Mouse (Mus musculus): ENCODE data around the gene Tppp3.
A peak's percentile ranks its signal among the peaks of the same experiment; 100 is the strongest.

The Tppp3 gene

DNA sequence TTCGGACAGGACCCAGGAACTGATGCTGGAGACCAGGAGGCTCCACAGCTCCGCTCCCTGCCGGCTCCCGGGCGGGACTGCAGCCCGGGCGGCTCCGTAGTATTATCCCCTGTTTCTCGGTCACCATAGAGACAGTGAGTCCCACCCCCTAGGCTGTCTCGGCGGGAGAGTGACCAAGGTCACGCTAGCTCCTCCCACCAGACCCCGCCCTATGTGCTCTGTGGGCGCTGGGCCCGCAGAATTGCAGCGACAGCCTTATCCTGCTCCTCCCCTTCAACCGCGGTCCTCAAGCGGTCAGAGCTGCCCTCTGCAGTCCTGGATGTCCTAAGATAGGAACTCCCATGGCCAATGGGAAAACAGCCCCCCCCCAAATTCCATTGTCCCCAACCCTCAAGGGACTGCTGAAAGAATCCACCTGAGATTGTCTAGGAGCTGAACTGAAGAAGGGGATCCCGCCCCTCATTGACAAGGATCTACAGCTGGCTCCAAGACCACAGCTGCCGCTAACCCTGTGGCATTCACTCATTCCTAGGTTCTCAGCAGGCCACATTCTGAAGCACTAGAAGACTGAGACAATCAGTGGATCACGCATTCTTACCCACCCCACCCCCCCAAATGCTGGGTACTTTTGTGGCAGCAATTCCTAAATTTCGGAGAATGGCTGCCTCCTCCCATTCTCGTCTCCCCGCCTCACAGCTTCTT, at the start of gene Tppp3:
Tppp3 (minus strand) TSS at position 213 of the 702 bp plus-strand sequence.
- DNase-seq (ENCODE audit: low spot score) = peak; percentile 96

DNA sequence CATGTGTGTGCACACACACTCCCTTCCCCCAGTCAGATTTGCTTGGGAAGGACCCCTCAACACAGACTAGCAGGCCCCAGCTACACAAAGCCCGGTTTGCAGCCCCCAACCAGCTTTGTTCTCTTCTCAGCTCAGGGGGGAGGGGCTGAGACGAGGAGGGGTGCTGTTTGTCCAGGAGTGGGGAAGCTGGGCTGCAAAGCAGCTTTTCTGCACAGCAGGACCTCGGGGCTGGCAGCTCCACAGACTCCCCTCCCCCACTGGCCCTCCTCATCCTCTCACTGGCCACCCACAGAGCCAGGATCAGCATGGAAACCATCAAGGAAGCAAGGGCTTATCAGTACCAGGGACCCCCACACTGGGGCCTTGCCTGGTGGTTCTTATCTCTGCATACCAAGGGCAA, 49.7 kb upstream of the Tppp3 start:
- DNase-seq (ENCODE audit: low spot score) = no peak

DNA sequence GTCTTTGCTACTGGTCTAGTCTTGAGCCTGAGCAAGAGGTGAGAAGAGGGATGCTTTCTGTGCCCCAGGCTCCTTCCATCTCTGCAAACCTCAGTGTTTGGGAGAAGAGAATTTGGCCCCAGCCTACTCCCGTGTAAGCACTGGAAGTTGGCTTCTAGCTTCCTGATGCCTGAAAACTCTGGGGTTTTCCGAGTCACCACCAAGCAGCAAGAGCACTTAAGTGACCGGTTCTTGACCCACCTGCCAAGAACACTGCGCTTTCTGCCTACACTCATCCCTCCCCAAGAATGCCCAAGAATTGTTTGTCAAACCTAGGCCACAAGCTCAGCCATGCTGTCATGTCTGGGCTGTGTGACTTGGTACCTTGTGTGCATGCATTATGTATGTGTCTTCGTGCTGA, 49.2 kb upstream of the Tppp3 start:
- DNase-seq (ENCODE audit: low spot score) = no peak

DNA sequence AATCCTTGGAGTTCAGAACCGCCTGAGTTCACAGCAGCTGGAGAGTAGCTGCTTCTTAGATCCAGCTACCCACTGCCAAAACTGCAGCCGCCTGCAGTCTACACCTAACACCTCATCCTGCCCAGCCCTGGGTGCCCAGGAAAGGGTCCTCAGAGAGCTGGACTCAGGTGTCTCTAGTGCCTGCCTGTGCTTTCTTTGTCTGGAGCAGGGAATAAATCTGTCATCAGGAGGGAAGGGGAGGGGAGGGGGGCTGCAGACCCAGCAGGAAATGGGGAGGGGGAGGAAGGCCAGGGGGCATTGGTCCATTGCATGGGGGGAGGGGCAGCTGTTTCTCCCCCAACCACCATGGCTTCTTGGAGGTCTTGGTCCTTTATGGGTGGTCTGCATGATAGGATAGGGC, 48.3 kb upstream of the Tppp3 start:
- DNase-seq (ENCODE audit: low spot score) = no peak

DNA sequence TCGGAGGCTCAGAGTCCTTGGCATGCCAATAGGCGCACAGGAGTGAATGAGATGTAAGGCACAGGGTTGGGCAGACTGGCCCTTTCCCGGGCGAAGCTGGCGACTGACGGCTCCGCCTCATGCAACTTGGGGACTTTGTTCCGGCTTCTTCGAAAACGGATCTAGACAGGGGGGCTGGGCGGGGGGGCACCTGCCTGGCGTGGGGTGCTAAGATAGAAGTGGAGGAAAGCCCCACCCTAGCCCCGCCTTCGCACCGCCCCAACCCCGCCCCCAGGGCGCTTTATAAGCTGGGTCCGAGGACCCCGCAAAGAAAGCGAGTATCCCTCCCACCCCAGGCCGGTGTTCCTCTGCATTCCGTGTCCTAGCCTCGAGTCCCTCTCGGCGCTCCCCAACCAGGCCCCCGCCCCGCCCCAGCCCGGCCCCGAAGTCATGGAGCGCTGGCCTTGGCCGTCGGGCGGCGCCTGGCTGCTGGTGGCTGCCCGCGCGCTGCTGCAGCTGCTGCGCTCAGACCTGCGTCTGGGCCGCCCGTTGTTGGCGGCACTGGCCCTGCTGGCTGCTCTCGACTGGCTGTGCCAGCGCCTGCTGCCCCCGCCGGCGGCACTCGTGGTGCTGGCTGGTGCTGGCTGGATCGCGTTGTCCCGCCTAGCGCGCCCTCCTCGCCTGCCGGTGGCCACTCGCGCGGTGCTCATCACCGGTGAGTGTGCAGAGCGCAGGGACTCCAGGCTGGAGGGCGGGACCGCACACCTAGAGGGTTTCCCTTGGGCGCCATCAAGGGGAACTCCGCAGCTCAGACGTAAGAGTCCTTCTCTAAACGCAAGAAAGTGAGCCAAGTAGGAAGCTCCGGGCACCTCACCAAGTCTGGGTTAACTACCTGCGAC, 47.3 kb upstream of the Tppp3 start, which contains the start of gene Hsd11b2:
Hsd11b2 (plus strand) TSS at position 320 of the 878 bp plus-strand sequence.
- DNase-seq (ENCODE audit: low spot score) = peak; percentile 66

DNA sequence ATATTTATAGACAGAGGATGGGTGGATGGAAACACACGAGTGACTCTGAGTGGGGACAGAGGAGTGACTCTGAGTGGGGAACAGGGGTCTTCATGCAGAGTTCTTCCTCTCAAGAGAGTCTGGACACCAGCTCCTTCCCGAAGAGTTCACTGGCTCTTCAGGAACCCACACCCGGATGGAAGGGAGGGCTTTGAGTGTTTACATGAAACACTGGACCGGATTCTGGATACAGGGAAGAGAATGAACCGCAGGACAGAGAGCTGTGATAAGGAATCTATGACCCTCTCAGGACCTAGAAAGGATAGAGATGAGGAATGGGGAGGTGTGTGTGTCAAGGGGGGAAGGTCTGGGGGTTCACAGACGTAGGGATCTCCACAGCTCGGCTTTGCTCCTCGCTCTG, 46.0 kb upstream of the Tppp3 start:
- DNase-seq (ENCODE audit: low spot score) = no peak

DNA sequence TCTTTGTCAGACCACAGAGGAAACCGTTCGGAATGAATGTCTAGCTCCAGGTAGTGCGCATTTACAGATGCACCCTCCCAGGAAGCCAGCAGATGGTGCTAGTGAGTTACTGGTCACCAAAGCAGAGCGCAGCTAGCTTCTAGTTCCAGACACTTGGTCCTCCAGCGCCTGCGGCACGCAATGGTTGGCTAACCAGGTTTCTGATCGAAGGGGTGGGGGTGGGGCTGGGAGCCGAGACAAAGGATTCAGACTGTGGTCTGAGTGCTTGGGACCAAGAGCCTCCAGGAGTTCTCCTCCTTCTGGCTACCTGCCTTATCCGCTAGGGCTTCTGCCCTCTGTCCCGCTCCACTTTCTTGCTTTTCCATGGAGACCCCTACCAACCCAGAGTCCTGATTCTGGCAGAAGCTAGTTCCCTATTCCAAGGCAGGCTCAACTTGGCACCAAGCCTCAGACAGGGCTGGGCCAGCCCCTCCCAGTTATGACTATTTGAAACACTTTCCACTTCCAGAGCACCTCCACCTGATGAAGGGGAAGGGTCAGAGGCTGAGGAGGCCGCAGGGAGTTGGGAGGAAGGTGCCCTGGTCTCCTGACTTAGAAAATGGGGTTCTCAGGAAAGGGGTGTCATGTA, 44.8 kb upstream of the Tppp3 start:
- peak; percentile 82 for DNase-seq (ENCODE audit: low spot score)

DNA sequence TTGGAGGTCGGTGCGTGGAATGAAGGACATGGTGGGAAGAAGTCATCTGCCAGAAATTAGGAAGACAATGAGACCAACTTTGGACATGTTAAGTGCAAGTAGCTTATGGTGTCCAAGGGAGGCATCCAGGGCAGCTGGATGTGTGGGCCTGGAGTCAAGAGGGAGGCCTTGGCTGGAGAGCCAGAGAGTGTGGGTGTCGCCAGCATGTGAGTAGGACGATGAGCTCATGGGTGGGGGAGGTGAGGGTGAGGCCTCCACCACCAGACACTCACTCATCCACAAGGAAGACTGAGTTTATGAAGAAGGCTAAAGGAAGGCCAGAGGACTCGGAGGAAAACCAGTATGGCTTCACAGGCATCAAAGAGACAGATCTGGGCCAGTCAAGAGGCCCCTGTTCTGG, 43.3 kb upstream of the Tppp3 start:
- DNase-seq (ENCODE audit: low spot score) = peak; percentile 73

DNA sequence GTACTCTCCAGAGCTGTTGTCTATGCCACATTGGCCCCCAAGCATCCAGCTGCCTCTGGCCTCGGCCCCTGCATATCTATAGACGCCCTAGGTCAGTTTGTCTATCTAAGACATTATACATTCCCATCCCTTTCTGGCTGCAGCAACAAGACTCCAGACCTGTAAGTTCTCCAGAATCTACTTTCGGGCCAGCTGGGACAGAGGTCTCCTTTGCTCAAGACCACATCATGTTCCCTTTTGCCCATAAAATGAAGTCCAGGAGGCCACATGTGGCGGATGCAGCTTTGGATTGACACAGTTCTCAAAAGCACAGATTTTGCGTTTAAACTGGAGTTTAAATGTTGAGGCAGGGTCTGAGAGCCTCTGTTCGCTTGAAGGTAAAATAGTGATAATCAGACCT, 42.9 kb upstream of the Tppp3 start:
- DNase-seq (ENCODE audit: low spot score) = no peak

DNA sequence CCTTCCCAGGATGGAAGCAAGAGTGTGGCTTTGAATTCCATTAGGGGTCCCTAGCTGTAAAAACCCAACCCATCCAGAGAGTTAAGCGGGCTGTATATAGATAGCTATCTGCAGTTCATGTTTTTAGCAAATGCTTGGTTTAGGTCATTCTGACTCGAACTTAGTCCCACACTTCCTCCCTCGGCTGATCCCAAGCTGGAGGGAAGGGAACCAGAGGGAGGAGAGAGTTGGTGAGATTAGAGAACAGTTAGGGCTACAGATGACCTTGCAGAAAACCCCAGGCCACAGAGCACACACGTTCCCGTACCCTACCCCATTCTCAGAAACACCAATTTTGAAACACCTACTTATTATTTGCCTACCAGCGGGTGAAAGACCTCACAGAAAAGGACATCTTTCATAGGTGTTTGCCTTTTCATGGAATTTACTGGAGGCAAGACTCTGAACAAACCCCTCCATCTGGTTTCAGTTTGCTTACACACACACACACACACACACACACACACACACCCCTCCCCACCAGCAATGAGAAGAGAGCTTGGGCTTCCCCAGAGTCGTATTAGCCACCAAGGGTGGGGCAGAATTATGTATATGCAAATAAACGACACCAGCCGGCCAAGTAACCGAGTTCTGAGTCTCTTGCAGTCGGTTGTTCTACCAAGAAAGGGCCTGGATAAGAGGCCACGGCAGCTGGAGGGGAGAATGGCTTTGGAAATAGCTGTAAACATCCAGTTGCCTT, 38.8 kb upstream of the Tppp3 start:
- DNase-seq (ENCODE audit: low spot score) = no peak

DNA sequence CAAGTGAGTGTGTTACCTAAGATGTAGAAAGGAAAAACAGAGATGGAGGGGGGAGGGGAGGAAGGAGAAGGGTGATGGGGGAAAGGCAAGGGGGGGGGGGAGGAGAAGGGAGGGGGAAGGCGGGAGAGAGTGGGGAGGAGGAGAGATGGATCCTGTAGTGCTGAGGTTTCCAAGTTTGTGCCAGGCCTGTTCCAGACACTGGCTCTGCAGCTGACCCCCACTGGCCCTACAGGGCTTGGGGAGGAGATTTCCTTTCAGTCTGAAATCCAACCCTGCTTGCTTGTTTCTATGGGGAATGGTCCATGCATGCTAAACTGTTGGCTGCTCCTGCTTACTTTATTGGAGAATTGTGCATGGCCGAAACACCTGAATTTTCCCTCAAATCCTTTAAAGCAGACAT, 37.4 kb upstream of the Tppp3 start:
- DNase-seq (ENCODE audit: low spot score) = no peak

DNA sequence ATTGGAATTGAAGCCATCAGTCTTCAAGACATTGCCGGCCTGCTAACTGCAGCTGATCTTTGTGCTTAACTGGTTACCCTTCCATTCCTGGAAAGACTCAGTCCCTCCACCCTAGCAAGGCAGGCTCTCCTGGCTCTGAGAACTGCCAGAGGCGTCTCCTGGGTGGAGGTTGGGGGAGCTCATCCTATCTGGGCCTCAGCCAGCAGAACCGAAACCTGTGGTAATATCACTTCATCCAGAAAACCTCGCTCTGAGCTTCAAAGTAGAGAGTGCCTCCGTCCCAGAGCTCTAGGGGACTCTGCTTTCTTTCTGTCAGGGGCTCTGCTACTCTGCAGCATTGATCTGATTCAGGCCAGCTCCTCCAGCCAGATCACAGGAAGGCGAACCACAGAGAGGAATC, 35.7 kb upstream of the Tppp3 start:
- DNase-seq (ENCODE audit: low spot score) = no peak

DNA sequence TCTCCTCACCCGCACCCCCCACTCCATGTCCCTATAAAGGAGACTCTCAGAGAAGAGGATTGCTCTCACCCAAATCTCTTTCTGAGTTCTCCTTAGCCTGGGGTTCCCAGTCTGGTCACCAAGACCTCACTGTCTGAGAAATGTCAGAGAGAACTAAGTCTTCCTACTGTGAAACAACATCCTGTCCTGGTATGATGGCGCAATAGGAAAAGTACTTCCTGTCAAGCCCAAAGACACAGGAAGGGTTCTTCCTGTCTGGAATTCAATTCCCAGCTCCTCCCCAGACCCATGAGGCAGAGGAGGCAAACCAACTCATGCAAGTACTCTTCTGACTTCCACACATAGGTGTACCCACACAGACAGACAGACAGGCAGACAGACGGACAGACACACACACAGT, 33.3 kb upstream of the Tppp3 start:
- DNase-seq (ENCODE audit: low spot score) = no peak

DNA sequence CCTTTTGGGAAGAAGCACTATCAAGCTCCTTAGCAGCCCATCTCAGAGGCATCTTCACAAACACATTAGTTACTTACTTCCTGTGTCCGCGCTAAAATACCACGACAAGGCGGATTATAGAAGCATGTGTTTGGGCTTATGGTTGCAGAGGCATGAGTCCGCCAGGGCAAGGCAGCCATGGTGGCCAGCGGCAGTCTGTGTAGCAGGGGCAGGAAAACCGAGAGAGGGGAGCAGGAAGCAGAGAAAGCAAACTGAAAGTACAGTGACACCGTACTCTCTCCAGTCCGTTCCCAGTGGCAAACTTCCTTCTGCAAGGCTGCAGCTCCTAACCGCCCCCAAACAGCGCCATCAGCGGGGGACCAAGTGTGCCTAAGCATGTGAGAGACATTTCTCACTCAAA, 28.5 kb upstream of the Tppp3 start:
- DNase-seq (ENCODE audit: low spot score) = no peak

DNA sequence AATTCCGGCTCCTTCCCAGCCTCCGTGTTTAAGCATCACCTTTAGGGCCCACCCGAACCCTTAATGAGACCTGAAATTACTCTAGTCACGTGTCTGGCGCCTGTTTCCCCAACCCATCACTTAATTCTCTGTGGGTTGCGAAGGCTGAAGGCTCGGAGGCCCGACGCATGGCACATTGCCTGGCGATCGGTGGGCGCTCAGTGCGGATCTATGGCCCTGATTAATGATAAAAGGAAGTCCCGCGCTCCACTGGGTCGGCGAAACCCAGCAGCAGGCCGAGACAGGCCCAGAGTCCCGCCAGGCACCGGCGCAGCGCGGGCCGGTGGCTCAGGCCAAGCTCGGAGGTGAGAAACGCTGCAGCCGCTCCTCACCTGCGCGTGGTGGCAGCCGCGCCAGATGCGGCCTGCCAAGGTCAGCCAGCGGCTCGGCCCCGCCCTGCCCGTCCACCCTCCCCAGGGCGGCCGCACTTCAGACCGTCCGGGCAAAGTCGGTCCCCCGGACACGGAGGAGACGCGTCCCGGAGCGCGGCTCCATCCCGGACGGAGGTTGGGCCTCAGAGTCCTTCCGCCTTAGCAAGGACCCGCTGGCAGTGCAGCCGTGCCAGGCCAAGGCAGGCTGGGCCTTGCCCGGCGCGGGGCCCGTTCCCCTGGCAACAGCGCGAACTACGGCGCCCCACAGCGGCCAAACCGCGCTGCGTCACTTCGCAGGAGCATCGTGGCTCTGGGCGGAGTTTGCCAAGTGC, 25.3 kb upstream of the Tppp3 start, which contains the start of gene Zdhhc1:
Zdhhc1 (minus strand) TSS at position 464 of the 742 bp plus-strand sequence.
- peak; percentile 96 for DNase-seq (ENCODE audit: low spot score)

DNA sequence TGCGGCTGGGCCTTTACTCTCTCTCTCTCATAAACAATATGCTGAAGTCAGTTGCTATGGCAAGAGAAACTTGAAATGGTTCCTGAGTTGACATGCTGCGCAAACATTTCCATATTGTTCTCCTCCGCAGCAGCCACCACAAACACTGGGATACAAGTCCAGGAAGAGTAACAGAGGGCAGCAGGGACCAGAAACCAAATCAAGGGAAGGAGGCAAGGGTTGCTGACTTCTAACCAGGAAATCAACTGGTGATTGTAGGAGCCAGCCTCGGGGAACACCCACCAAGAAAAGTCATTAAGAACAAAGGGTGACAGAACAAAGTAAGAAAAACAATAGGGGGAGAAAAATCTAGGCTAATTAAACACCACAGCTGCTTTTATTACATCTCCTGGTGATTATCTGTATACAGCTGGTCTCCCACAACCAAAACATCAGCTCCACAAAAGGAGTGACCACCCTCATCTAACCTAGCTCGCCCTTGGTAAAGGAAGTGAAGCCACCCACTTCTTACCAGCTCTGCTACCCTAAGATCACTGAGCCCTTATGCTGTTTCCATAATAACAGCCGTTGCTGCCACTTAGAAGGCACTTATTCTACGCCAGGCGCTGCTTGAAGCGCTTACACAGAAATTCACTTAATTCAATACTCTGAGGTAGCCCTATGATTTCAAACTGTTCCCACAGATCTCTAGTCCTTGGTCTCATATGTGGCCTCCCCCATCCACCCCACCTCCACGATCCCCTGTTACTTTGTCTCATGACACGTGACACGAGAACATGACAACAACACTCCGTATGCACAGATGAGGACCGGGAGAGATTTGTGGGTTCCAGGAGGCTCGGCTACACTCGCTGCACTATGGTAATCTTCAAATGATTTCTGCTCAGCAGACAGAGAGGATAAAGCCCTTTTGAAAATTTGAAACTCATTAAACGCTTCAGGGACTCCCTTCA, 24.3 kb upstream of the Tppp3 start:
- no peak for DNase-seq (ENCODE audit: low spot score)

DNA sequence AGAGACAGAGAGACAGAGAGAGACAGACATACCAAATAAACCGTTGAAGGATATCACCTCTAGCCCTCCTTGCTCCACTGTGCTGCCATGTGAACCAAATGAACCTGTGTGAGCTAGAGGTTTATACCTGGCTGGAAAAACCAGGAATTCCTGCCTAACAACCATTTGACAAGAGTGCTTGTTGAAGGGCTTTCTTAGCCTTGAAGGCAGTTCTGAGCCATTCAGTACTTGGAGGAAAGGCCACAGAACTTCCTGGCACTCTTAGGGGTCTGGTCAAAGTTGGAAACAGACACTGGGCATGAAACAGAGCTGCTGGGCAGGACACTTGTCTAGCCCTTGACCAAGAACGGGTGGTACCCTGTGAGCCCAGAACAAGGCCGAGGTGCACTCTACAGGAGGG, 23.2 kb upstream of the Tppp3 start:
- no peak for DNase-seq (ENCODE audit: low spot score)

DNA sequence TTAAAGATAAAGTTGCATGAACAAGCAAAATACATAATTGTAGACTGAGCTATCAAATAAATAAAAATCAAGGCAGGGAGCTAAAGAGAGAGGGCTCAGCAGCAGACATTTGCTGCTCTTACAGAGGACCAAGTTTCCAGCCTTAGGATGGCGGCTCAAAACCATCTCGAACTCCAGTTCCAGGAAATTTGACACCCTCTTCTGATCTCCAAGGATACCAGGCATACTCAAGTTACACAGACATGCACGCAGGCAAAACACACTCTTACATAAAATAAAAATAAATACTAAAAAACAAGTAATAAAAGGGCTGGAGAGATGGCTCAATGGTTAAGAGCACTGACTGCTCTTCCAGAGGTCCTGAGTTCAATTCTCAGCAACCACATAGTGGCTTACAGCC, 22.2 kb upstream of the Tppp3 start:
- DNase-seq (ENCODE audit: low spot score) = no peak

DNA sequence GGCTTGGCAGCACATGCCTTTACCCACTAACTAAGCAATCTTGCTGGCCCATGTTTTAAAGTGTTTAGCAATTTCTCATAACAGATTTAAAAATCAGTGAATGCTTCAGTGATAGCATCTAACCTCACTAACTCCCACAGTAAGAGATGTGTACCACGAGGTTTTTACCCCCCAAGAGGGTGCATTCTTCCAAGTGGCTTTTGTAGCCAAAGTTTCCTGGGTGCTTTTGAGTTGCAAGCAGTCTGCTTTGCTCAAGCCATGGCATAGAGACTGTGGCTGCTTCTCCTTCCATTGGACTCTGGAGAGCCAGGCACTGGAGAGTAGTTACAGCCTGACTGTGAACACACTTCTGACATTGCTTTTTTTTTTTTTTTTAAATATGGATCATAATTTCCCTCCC, 18.0 kb upstream of the Tppp3 start:
- DNase-seq (ENCODE audit: low spot score) = no peak

DNA sequence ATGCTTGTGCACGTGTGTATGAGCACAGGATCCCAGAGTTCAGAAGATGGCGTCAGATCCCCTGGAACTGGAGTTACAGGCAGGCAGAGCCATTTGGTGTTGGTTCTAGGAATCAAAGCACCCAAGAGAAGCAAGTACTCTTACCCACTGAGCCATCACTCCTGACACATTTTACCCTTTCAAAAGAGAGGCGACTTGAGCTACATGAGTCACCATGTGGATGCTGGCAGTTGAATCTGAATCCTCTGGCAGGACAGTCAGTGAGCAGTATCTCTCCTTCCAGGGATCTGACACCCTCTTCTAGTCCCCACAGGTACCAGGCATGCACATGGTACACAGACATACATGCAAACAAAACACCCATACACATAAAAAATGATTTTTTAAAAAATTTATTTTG, 16.8 kb upstream of the Tppp3 start:
- DNase-seq (ENCODE audit: low spot score) = no peak

Data from testis, postnatal 10 days (tissue).